Mouse (Mus musculus): ENCODE results near the gene Clasrp. TPM values are rescaled to one million over a fixed set of nuclear protein-coding genes. Genes with fewer than 3 reads are reported as not detected.

Gene Clasrp
- polyA plus RNA-seq, 1 experiment from 2014 or later = 61.3 TPM

DNA sequence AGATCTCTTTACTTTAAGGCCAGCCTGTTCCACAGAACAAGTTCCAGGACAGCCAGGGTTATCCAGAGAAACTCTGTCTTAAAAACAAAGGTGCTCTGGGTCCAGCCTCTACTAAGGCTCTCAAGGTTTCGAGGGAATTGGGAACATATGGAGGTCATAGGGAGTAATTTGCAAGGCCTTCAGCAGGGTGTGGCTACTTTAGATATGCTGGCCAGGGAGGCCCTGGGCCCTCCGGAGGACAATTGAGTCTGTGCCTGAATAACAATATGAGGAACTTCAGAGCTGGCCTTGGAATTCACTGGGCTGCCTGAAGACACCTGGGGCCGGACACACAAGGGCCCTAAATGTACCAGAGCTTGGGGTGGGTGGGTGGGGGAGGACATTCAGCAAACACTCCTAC lies 28.7 kb downstream of the Clasrp start:
- Histone ChIP-seq H3K27me3 (peaks cover 39% of the 10 kb centered on the region), H3K4me3 (no peak overlapping the region), H3K27ac (replicated peaks) (no peak overlapping the region), H3K4me2 (replicated peaks) (no peak overlapping the region), H3K9me3 (no peaks in the 10 kb centered on the region), H3K4me1 (peaks cover 32% of the 10 kb centered on the region), H3K36me3 (no peaks in the 10 kb centered on the region; the same call in none of the 2 replicates), H3K9ac (replicated peaks) (no peak overlapping the region)
- no peak for ATAC-seq (replicated peaks)
- WGBS = 77% methylated on average over 3 of the region's 3 CpGs

DNA sequence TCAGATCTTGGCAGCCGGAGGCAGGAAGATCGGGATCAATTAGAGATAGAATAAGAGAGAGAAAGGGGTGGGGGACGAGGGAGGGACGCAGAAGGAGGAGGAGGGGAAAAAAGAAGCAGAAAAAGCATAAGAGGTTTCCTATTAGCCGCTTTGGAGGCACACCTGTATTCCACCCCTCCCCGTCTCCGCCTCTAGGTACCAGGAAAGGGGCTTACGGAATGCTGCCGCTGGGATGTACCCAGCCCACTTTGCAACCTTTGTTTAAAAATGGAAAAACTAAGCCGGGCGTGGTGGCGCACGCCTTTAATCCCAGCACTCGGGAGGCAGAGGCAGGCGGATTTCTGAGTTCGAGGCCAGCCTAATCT lies 30.5 kb downstream of the Clasrp start:
- WGBS = 27% methylated on average over 16 of the region's 16 CpGs
- Histone ChIP-seq H3K36me3 (peaks cover 5% of the 10 kb centered on the region), H3K9ac (replicated peaks) (peak overlapping the region; percentile 73), H3K27me3 (peaks cover 35% of the 10 kb centered on the region), H3K4me1 (peaks cover 32% of the 10 kb centered on the region), H3K4me3 (peak overlapping the region; percentile 73), H3K4me2 (replicated peaks) (peak overlapping the region; percentile 96), H3K27ac (replicated peaks) (peak overlapping the region; percentile 50; the same call in 1 of the 2 replicates), H3K9me3 (no peaks in the 10 kb centered on the region)
- ATAC-seq (replicated peaks) = no peak; the same call in 1 of the 2 replicates

DNA sequence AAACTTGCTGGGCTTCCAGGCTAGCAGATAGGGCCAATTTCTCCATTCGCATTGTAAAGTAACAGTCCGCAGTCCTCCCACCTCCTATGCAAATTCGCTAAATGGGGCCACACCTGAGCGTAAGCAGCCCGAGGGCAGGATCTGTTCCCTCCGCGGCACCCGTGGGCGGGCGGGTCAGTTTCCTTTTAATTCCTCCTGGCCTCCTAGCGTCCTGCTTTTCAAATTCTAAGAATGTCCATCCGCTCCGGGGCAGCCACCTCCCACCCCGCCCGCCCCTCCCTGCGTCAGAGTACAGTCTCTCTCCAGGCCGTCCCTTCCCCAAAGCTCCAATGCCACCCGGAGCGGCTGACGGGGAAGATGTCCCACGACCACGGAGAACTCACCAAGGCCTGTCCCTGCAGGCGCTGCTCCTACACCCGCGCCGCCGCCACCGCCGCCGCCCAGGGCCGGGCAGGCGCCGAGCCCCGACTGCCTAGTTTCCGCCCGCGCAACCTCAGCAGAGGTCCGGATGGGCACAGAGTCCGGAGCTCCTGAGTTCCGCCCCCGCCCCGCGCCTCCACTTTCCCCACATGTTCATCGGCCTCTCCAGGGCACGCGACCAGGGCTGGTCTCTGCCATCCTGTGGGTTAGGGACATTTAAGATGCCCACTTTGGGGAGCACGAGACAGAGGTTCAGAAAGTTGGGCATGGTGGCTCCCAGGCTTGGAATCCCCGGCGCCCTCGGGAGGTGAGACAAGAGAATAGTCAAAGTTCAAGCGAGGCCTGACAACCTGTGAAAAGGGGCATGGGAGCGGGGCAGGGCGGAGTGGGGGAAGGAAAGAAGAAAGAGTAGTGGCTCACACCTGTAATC lies 31.1 kb downstream of the Clasrp start:
- Histone ChIP-seq H3K9ac (replicated peaks) (peak overlapping the region; percentile 73), H3K27me3 (peaks cover 29% of the 10 kb centered on the region), H3K4me3 (peak overlapping the region; percentile 73), H3K4me1 (peaks cover 32% of the 10 kb centered on the region), H3K4me2 (replicated peaks) (peak overlapping the region; percentile 96), H3K36me3 (peaks cover 7% of the 10 kb centered on the region), H3K27ac (replicated peaks) (peak overlapping the region; percentile 50), H3K9me3 (no peaks in the 10 kb centered on the region)
- under 1% methylated on average over 53 of the region's 53 CpGs for WGBS
- ATAC-seq (replicated peaks) = peak; percentile 88

DNA sequence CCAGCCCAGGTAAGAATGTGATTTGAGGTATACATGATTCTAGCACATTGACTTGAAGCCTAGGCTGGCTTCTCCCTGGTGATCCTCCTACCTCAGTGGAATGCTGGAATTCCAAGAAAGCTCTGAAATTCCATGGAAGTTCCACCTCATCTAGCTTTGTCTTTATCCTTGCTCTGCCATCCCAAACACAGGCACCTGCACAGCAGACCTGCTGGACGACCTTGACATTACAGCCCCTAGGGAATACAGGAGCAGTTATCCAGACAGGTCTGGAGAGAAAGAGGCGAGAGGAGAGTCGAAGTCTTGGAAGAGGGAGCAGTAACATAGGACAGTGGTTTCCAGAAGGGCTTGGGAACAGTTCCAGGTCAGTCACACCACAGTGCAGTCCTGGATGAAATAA lies 34.6 kb downstream of the Clasrp start:
- Histone ChIP-seq H3K27ac (replicated peaks) (no peak overlapping the region), H3K36me3 (peaks cover 19% of the 10 kb centered on the region), H3K4me3 (no peak overlapping the region), H3K9ac (replicated peaks) (no peak overlapping the region), H3K27me3 (no peaks in the 10 kb centered on the region), H3K4me1 (peaks cover 23% of the 10 kb centered on the region), H3K4me2 (replicated peaks) (no peak overlapping the region), H3K9me3 (no peaks in the 10 kb centered on the region)
- WGBS = 92% methylated on average over 3 of the region's 3 CpGs
- no peak for ATAC-seq (replicated peaks)

DNA sequence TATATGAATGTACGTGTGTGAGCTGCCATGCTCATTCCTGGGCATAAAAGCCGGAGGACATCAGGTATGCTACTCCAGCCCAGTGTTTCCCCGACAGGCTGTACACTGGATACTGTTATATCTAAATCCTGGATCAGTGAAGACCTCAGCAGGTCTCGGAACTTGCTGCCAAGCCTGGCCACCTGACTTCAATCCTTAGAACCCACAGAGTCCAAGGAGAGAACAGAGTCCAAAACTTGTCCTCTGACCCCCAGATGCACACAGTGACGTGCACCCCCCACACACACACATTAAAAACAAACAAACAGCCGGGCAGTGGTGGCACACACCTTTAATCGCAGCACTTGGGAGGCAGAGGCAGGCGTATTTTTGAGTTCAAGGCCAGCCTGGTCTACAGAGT lies 36.9 kb downstream of the Clasrp start:
- Histone ChIP-seq H3K36me3 (peaks cover 27% of the 10 kb centered on the region), H3K9me3 (no peaks in the 10 kb centered on the region), H3K27me3 (no peaks in the 10 kb centered on the region), H3K4me1 (peaks cover 21% of the 10 kb centered on the region), H3K27ac (replicated peaks) (no peak overlapping the region), H3K9ac (replicated peaks) (no peak overlapping the region), H3K4me2 (replicated peaks) (no peak overlapping the region), H3K4me3 (no peak overlapping the region)
- WGBS = 92% methylated on average over 8 of the region's 8 CpGs
- ATAC-seq (replicated peaks) = no peak

DNA sequence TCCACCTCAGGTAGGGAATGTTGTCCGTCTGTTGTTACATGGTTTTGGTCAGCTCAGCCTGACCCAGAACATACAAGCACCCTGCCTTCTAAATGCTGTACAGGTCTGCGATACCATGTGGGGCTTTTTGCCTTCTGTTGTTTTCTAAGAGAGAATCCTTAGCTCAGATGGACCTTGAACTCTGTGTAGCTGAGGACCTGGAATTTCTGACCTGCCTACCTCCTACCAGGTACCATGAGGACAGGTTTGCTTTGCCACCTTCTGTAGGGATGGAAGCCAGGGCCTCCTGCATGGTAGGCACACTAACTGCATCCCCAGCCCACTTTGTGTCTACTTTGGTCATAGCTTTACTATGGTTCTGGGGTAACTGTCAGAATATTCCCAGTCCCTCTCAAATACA lies 38.5 kb downstream of the Clasrp start:
- H3K36me3 ChIP-seq = peaks cover 27% of the 10 kb centered on the region
- no peak overlapping the region for H3K4me3 ChIP-seq

DNA sequence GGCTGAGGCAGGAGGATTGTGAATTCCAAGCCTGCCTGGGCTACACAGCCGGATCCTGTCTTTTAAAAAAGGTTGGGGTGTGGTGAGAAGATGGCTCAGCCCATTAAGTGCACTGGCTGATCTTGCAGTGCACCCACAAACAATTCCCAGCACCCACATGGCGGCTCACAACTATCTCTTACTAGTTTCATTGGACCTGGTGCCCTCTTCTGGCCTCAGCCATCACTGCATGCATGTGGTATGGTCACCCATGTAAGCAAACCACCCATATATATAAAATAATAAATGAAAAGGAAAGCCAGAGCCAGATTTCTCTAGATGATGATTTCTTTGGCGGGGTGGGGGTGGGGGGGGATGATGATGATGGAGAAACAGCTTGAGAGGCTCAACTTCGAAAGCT lies 39.8 kb downstream of the Clasrp start:
- H3K9ac ChIP-seq (replicated peaks) = no peak overlapping the region
- H3K36me3 ChIP-seq = peaks cover 25% of the 10 kb centered on the region
- H3K9me3 ChIP-seq = no peaks in the 10 kb centered on the region
- no peaks in the 10 kb centered on the region for H3K27me3 ChIP-seq
- 95% methylated on average over 4 of the region's 4 CpGs for WGBS
- H3K4me1 ChIP-seq = peaks cover 30% of the 10 kb centered on the region
- ATAC-seq (replicated peaks) = no peak
- H3K4me2 ChIP-seq (replicated peaks) = no peak overlapping the region
- no peak overlapping the region for H3K4me3 ChIP-seq
- H3K27ac ChIP-seq (replicated peaks) = no peak overlapping the region

More for the DNA sequence above, 38.5 kb downstream of the Clasrp start:
- Histone ChIP-seq H3K27ac (replicated peaks) (no peak overlapping the region), H3K9me3 (no peaks in the 10 kb centered on the region), H3K4me2 (replicated peaks) (no peak overlapping the region), H3K4me1 (peaks cover 16% of the 10 kb centered on the region), H3K27me3 (no peaks in the 10 kb centered on the region), H3K9ac (replicated peaks) (no peak overlapping the region)
- 94% methylated on average over 2 of the region's 2 CpGs for WGBS
- no peak for ATAC-seq (replicated peaks)

DNA sequence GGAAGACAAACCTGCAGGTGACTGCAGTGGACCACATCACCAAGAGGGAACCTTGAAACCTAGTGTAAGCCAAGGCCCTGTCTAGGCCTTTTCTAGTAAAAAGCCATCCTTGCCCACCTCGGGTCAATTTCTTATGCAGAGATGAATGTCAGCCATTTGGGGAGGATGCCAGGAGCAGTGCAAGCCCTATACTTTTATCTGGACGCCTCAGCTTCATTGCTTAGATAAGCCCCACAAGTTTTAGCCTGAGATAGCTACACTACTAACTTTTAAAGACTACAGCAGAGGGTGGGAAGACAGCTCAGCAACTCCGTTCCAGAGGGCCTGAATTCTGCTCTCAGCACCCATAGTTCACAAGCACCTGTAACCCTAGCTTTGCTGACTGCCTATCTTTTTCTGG lies 40.4 kb downstream of the Clasrp start:
- WGBS = 88% methylated on average over 3 of the region's 3 CpGs
- peaks cover 23% of the 10 kb centered on the region for H3K36me3 ChIP-seq
- H3K27me3 ChIP-seq = no peaks in the 10 kb centered on the region
- ATAC-seq (replicated peaks) = no peak
- H3K4me2 ChIP-seq (replicated peaks) = no peak overlapping the region
- no peak overlapping the region for H3K9ac ChIP-seq (replicated peaks)
- H3K9me3 ChIP-seq = no peaks in the 10 kb centered on the region
- no peak overlapping the region for H3K27ac ChIP-seq (replicated peaks)
- peaks cover 35% of the 10 kb centered on the region for H3K4me1 ChIP-seq
- no peak overlapping the region for H3K4me3 ChIP-seq

DNA sequence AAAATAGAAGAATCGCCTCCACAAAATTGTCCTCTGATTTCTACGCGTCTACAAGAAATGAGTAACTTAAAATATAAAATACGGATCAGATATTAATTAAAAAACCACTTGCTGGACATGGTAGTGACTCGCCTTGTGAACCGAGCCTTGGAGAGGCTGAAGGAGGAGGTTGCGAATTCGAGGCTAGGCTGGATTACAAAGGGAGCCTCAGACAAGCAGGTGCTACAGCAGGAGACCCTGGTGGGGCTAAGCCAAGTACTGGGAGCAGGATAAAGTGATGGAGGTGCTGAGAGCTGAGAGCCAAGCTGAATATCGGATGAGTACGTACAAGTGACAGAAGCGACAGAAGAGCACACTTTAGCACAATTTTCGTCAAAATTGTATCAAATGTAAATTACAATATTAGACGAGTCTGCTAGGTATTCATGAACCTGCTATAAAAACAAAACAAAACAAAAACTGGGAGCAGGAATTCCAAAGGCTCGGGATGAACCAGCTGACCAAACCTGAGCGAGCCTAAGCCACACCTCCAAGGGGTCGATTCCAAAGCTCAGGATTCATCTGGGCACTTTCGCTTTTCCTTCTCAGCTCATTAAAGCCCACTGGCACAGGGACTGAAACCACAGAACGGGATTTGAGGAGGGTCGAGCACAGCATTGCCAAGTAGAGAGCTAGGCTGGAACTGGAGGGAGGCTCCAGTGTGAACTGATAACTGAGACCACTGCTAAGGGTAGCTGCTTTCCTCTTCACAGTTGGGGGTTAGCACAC lies 41.5 kb downstream of the Clasrp start, which contains the start of gene Ppp1r37:
TSS of gene Ppp1r37 (minus strand) at position 434 of the 768 bp plus-strand sequence.
- H3K27me3 ChIP-seq = no peaks in the 10 kb centered on the region
- peak within 1 kb of the TSS; percentile 96 for H3K27ac ChIP-seq (replicated peaks)
- peak within 1 kb of the TSS; percentile 77 for H3K4me3 ChIP-seq
- peak within 1 kb of the TSS; percentile 91 for H3K9ac ChIP-seq (replicated peaks)
- H3K4me2 ChIP-seq (replicated peaks) = peak within 1 kb of the TSS; percentile 95
- peaks cover 46% of the 10 kb centered on the region for H3K4me1 ChIP-seq
- peaks cover 20% of the 10 kb centered on the region for H3K36me3 ChIP-seq
- 2% methylated on average over 19 of the region's 19 CpGs for WGBS
- ATAC-seq (replicated peaks) = peak; percentile 47
- no peaks in the 10 kb centered on the region for H3K9me3 ChIP-seq

DNA sequence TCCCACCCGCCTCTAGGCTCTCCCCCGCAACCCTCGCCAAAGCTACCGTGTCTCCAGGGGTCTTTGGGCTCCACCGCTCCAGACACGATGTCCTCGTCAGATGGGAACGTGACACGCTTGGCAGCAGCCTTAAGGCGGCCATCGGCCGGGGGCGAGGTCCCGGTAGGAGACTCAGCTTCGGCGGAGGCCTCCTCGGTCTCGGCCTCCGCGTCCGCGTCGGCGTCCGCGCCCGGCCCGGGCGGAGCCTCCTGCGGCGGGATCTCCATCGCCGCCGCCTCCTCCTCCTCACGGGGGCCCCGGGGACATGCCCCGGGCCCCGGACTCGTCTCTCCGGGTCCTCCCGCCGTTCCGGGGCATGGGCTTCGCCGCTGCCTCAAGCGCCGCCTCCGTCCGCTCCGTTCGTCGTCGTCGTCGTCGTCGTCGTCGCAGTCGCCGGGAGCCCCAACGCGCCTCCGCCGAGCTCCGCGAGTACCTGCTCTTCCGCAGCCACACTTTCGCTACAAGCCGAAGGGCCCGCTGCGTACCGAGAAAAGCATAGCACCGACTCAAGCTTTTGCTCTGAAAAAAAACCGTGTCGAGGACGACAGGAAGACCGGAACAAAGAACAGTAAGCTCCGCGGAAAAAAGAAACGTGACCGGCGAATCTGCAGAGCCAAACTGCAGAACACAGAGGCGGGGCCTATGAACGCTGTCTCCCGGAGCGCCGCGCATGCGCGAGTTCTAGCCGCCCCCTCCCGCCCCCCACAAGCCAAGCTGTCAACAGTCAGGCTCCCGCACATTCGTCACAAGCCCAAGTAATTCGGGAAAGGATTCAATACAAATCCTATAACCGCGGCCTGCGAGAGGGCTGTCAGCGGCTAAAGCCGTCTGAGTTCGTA lies 42.3 kb downstream of the Clasrp start:
- Histone ChIP-seq H3K4me2 (replicated peaks) (peak overlapping the region; percentile 95), H3K4me1 (peaks cover 54% of the 10 kb centered on the region), H3K36me3 (peaks cover 19% of the 10 kb centered on the region), H3K27ac (replicated peaks) (peak overlapping the region; percentile 96), H3K9me3 (no peaks in the 10 kb centered on the region), H3K27me3 (no peaks in the 10 kb centered on the region), H3K9ac (replicated peaks) (peak overlapping the region; percentile 91), H3K4me3 (peak overlapping the region; percentile 77)
- WGBS = under 1% methylated on average over 102 of the region's 102 CpGs
- ATAC-seq (replicated peaks) = peak; percentile 90

DNA sequence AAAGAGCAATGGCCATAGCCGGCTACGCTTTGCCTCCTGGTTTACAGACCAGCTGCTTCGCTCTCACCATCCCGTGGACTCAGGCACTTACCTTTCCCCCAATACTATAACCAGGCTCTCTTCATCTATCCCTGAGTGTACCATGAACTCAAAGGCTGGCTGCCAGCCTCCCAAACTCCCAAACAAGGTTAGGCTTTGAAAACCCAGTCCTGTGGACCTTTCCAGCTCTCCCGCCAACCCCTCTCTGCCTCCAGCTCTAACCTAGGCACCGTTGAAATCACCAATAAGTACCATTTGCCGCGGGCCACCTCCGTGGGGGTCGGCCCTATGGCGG lies 42.9 kb downstream of the Clasrp start:
- Histone ChIP-seq H3K36me3 (peaks cover 18% of the 10 kb centered on the region), H3K27me3 (no peaks in the 10 kb centered on the region), H3K27ac (replicated peaks) (peak overlapping the region; percentile 96; the same call in 1 of the 2 replicates), H3K9ac (replicated peaks) (peak overlapping the region; percentile 91), H3K9me3 (no peaks in the 10 kb centered on the region), H3K4me3 (peak overlapping the region; percentile 77), H3K4me1 (peaks cover 55% of the 10 kb centered on the region), H3K4me2 (replicated peaks) (peak overlapping the region; percentile 95)
- WGBS = 1% methylated on average over 11 of the region's 11 CpGs
- no peak for ATAC-seq (replicated peaks)

All from forebrain, embryonic 15.5 days (tissue).